Mouse (Mus musculus): ENCODE results near the gene Vmn1r2.
"Not testable (repeated sequence)": the region's sequence is repeated elsewhere in the genome, so short reads cannot be mapped to it uniquely, and the experiment has no call there.

GRCm38 (mm10) chr4:3174586-3174985, 7.5 kb downstream of the Vmn1r2 start:
- TF ChIP-seq TAL1, GATA1 (IDR thresholded peaks at IDR 0.05; ENCODE audit: low read length): not testable (repeated sequence)
